Mouse (Mus musculus) heart, embryonic 10.5 days (tissue): Measurements from ENCODE around the gene Gm20388. TPM values are rescaled to one million over a fixed set of nuclear protein-coding genes. Genes with fewer than 3 reads are reported as not detected.
"Not testable (repeated sequence)": the region's sequence is repeated elsewhere in the genome, so short reads cannot be mapped to it uniquely, and the experiment has no call there.

Experiments
- DNase-seq: peaks from one replicate; pipeline ENCODE4 v3.0.0-alpha.2; 2017; ENCODE audit warnings: low spot score
- H3K27ac ChIP-seq: fragments of 300-500 bp; sonication (generic); 2 replicates; pipeline ENCODE4 v1.5.1; 2016; ENCODE audit warnings: mild to moderate bottlenecking
- H3K27me3 ChIP-seq: fragments of 300-500 bp; sonication (generic); 2 replicates; pipeline ENCODE4 v1.6.1; 2016; ENCODE audit warnings: mild to moderate bottlenecking; ENCODE audit not compliant: poor library complexity, insufficient read depth, severe bottlenecking
- H3K36me3 ChIP-seq: fragments of 300-500 bp; sonication (generic); 2 replicates; pipeline ENCODE4 v1.6.1; 2016; ENCODE audit warnings: mild to moderate bottlenecking, moderate library complexity
- H3K4me1 ChIP-seq: fragments of 300-500 bp; sonication (generic); 2 replicates; pipeline ENCODE4 v1.6.1; 2016; ENCODE audit warnings: mild to moderate bottlenecking
- H3K4me3 ChIP-seq: fragments of 300-500 bp; sonication (generic); 2 replicates; pipeline ENCODE4 v1.5.1; 2016; ENCODE audit warnings: mild to moderate bottlenecking, moderate library complexity
- H3K9me3 ChIP-seq: fragments of 300-500 bp; sonication (generic); 2 replicates; pipeline ENCODE4 v1.6.1; 2016; ENCODE audit warnings: mild to moderate bottlenecking, moderate library complexity
- WGBS: fragments of 180-500 bp; shearing (Covaris S2); methylation state at CpG from one replicate; pipeline ENCODE4 v1.1.7; 2016; 5-methylcytosine and 5-hydroxymethylcytosine counted together
- polyA plus RNA-seq: library from polyadenylated mRNA; unstranded; fragments of >200 nt; fragmentation: Nextera tagmentation; extraction: Ambion mirVana; gene quantifications from 2 replicates; pipeline ENCODE4 v1.2.1, GENCODE M21; 2016

Gm20388 gene
- polyA plus RNA-seq, 1 experiment from 2014 or later, result 4.5 TPM

DNA sequence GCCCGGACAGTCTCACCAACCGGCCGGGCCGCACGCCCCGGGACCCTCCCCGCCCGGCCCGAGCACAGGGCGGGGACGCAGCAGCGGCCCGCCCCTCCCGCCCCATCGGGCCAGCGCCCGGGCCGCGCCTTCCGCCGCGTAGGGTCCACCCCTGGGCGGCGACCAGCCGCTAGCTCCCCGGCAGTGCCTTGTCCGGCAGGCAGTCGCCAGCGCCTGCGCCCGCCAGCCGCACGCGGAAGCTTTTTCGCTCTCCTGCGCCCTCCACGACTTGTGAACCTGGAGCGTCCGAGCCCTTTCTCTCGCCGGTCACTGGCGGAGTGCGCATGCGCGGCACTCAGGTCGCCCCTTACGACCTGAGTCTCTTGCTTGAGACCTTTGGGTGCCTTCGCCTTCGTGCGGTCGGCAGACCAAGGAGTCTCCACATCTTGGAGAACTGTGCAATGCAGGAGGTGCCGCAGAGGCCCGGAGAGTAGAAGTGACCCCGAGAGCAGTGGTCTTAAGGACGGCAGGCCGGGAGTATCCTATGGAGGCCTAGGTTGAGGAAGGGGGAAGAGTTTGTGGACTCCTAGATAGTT is 4072.3 kb downstream of the Gm20388 start, which contains the start of gene Abcb10:
TSS of gene Abcb10 (minus strand) at position 297 of the 575 bp plus-strand sequence.
- Histone ChIP-seq H3K4me1 (peaks cover 47% of the 10 kb centered on the region), H3K9me3 (no peaks in the 10 kb centered on the region), H3K27ac (peak within 1 kb of the TSS; percentile 97), H3K27me3 (no peaks in the 10 kb centered on the region), H3K36me3 (no peaks in the 10 kb centered on the region), H3K4me3 (peak within 1 kb of the TSS; percentile 93)
- DNase-seq, result peak; percentile 97
- under 1% methylated on average over 56 of the region's 56 CpGs for WGBS

- WGBS, result 21% methylated on average over 6 of the region's 6 CpGs
- Histone ChIP-seq H3K27ac (peak overlapping the region; percentile 82), H3K9me3 (no peaks in the 10 kb centered on the region), H3K36me3 (peaks cover 2% of the 10 kb centered on the region; the same call in 1 of the 2 replicates), H3K4me1 (peaks cover 23% of the 10 kb centered on the region), H3K27me3 (no peaks in the 10 kb centered on the region), H3K4me3 (peak overlapping the region; percentile 30)
- DNase-seq, result peak; percentile 94
Observed at GRCm38 (mm10) chr8:123988605-123989038, 4078.0 kb downstream of the Gm20388 start.

DNA sequence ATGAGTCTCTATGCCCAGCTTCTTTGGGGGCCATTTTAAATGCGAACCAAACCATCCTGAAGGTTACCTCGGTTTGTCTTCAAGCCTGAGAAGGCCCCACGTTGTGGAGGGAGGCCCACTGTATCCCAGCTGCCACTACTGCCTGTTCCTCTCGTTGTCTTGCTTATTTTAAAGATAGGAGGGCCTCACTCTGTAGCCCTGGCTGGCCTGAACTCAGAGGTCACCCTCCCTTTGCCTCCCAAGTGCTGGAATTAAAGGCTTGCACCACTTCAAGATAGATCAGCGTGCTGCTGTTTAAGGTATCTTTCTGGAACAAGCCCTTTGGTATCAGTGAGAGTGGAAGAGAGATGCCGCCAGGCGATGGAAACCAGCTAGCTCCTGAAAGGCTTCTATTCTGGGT is 4078.5 kb downstream of the Gm20388 start:
- 13% methylated on average over 7 of the region's 7 CpGs for WGBS
- Histone ChIP-seq H3K27ac (peak overlapping the region; percentile 82), H3K36me3 (peaks cover 7% of the 10 kb centered on the region; the same call in 1 of the 2 replicates), H3K27me3 (no peaks in the 10 kb centered on the region), H3K9me3 (no peaks in the 10 kb centered on the region), H3K4me1 (peaks cover 23% of the 10 kb centered on the region), H3K4me3 (peak overlapping the region; percentile 30)
- peak; percentile 79 for DNase-seq

- WGBS, result 44% methylated on average over 13 of the region's 13 CpGs
- Histone ChIP-seq H3K36me3 (peaks cover 20% of the 10 kb centered on the region), H3K9me3 (no peaks in the 10 kb centered on the region), H3K4me3 (no peak overlapping the region), H3K27ac (peak overlapping the region; percentile 82; the same call in 1 of the 2 replicates), H3K27me3 (no peaks in the 10 kb centered on the region), H3K4me1 (peaks cover 23% of the 10 kb centered on the region)
- DNase-seq, result no peak
Observed at GRCm38 (mm10) chr8:123990277-123991049, 4079.8 kb downstream of the Gm20388 start.

DNA sequence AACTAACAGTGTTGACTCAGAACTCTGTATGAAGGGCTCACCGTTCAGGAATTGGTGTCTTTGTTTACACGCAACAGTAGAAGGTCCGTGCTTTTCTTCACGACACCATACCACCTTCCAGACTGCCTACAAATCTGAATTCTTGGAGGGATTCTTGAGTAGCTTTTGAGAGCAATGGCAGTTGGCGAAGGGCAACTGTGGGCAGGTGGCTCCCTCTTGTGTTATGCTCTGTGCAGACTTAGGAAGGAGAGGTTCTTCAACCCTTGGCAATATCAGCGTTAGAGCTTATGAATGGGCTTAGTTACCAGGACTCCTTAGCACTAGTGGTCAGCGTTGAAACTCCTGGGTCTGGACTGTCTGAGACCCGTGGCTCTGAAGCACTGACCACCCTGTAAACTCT is 4081.9 kb downstream of the Gm20388 start:
- H3K9me3 ChIP-seq, result no peaks in the 10 kb centered on the region

GRCm38 (mm10) chr8:123993597-123993996 is 4083.0 kb downstream of the Gm20388 start:
- 85% methylated on average over 5 of the region's 5 CpGs for WGBS
- H3K27me3 ChIP-seq, result no peaks in the 10 kb centered on the region
- no peak for DNase-seq
- peaks cover 22% of the 10 kb centered on the region for H3K4me1 ChIP-seq
- H3K4me3 ChIP-seq, result no peak overlapping the region
- no peak overlapping the region for H3K27ac ChIP-seq
- no peaks in the 10 kb centered on the region for H3K9me3 ChIP-seq
- peaks cover 45% of the 10 kb centered on the region for H3K36me3 ChIP-seq

More for the DNA sequence above, 4081.9 kb downstream of the Gm20388 start:
- no peaks in the 10 kb centered on the region for H3K27me3 ChIP-seq
- no peak overlapping the region for H3K27ac ChIP-seq
- peaks cover 23% of the 10 kb centered on the region for H3K4me1 ChIP-seq
- H3K36me3 ChIP-seq, result peaks cover 38% of the 10 kb centered on the region
- H3K4me3 ChIP-seq, result no peak overlapping the region
- 76% methylated on average over 8 of the region's 8 CpGs for WGBS
- no peak for DNase-seq

DNA sequence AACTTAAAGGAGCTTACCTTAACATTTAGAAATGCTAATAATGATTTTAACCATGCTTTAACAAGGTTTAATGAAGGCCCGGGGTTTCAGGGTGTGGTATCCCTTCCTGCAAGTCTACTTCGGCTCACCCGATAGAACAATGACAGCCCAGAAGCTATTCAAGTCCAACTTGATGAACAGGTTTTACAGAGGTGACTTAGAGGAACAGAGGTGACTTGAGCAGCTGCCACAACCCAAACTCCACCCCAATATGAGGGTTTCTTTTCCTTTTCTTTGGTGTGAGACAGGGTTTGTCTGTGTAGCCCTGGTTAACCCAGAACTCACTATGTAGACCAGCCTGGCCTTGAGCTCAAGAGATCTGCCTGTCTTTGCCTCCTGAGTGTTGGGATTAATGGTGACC is 4083.4 kb downstream of the Gm20388 start:
- H3K36me3 ChIP-seq, result peaks cover 49% of the 10 kb centered on the region
- H3K27ac ChIP-seq, result no peak overlapping the region
- no peak overlapping the region for H3K4me3 ChIP-seq
- no peaks in the 10 kb centered on the region for H3K9me3 ChIP-seq
- H3K27me3 ChIP-seq, result no peaks in the 10 kb centered on the region
- DNase-seq, result no peak
- WGBS, result 92% methylated on average over 3 of the region's 3 CpGs
- peaks cover 18% of the 10 kb centered on the region for H3K4me1 ChIP-seq

DNA sequence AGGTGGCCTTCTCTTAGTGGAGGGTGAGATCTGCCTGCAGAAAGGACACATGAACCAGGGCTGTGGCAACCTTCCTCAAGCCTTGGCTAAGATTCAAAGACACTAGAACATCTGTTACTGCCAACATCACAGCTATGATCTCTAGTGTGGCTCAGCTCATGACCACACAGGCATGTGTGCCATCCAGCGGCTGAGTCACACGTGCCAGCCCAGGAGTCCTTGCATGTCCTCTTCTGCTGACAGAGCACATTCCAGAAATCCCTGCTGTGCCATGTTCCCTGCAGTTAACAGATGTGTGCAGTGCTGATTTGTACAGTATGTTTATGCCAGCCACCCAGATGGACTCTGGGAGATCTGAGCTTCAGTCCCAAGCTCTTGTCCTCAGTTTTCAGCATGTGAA is 4088.9 kb downstream of the Gm20388 start:
- no peak for DNase-seq
- Histone ChIP-seq H3K27ac (no peak overlapping the region), H3K4me1 (no peaks in the 10 kb centered on the region), H3K36me3 (peaks cover 89% of the 10 kb centered on the region), H3K4me3 (no peak overlapping the region), H3K9me3 (no peaks in the 10 kb centered on the region), H3K27me3 (no peaks in the 10 kb centered on the region)
- 97% methylated on average over 2 of the region's 2 CpGs for WGBS

DNA sequence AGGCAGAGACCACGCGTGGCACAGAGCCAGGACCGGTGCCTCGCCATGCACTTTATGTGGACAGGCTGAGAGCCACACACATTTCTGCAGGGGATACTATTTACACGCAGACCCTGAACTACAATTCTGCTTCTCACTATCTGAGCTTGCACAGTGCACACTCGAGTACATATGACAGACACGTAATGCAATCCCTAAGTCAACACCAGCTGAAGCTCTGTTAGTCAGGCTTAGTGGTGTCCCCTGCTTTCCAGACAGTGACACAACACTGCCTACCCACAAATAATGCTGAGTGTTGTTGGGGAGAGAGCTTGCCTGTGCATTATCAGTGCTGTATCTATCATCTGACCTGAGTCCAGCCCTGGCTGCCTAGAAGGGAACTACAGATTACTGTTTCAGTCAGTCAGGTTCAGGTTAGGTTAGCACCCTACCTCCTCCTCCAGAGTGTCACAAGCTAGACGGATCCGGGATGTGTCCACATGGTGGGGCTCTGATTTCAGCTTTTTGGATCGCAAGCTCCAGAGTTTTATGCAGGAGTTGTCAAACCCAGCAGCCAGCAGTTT is 4092.0 kb downstream of the Gm20388 start:
- H3K27ac ChIP-seq, result no peak overlapping the region
- H3K4me1 ChIP-seq, result no peaks in the 10 kb centered on the region
- DNase-seq, result no peak
- H3K36me3 ChIP-seq, result peaks cover 92% of the 10 kb centered on the region
- WGBS, result 89% methylated on average over 10 of the region's 10 CpGs
- no peak overlapping the region for H3K4me3 ChIP-seq
- no peaks in the 10 kb centered on the region for H3K27me3 ChIP-seq
- H3K9me3 ChIP-seq, result no peaks in the 10 kb centered on the region

DNA sequence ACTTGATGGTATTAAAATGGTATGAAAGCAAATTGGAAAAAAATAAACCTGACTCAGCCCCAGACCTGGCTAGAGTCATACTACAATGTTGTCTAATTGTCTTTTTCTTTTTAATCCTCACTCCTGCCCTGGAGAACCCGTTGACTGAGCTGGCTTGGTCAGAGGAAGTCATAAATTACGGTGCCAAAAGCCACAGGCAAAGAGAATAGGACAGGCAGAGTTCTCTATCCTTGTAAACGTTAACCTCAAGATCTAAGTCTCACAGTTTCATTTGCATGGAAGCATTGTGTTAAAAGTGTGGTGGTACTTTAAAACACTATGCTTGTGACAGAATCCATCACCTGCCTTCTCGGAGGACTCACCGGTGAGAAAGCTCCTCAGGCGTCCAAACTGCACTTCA is 4097.2 kb downstream of the Gm20388 start:
- no peak overlapping the region for H3K4me3 ChIP-seq
- 92% methylated on average over 6 of the region's 6 CpGs for WGBS

DNA sequence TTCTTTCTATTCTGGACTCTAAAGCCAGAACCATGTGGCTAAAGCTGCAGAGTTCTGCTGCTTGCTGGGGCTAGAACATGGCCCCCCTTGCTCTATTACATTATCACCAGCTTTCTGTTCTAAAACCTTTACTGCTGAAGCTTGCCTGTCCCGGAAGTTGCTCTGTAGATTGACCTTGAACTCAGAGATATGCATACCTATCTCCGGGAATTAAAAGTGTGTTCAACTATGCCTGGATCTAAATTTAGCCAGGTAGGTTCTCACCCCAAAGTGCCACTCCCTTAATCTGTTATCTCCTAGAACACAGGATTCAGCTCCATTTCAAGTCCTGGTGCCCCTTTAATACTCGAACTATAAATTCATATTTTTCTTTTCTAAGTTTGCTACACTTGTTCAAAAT is 4100.9 kb downstream of the Gm20388 start:
- Histone ChIP-seq H3K4me1 (peaks cover 15% of the 10 kb centered on the region), H3K36me3 (peaks cover 35% of the 10 kb centered on the region), H3K27ac (no peak overlapping the region), H3K9me3 (no peaks in the 10 kb centered on the region), H3K4me3 (no peak overlapping the region), H3K27me3 (no peaks in the 10 kb centered on the region)
- DNase-seq, result no peak
- 43% methylated on average over 3 of the region's 3 CpGs for WGBS

More for the DNA sequence above, 4097.2 kb downstream of the Gm20388 start:
- no peaks in the 10 kb centered on the region for H3K9me3 ChIP-seq
- no peak overlapping the region for H3K27ac ChIP-seq
- peaks cover 10% of the 10 kb centered on the region for H3K4me1 ChIP-seq
- DNase-seq, result no peak
- H3K36me3 ChIP-seq, result peaks cover 72% of the 10 kb centered on the region
- H3K27me3 ChIP-seq, result no peaks in the 10 kb centered on the region

GRCm38 (mm10) chr8:124011989-124012586 is 4101.4 kb downstream of the Gm20388 start:
- Histone ChIP-seq H3K27ac (no peak overlapping the region), H3K4me3 (no peak overlapping the region), H3K4me1 (peaks cover 16% of the 10 kb centered on the region), H3K36me3 (peaks cover 30% of the 10 kb centered on the region), H3K9me3 (no peaks in the 10 kb centered on the region), H3K27me3 (no peaks in the 10 kb centered on the region)
- no peak for DNase-seq
- WGBS, result 95% methylated on average over 3 of the region's 3 CpGs

GRCm38 (mm10) chr8:124014299-124014698 is 4103.7 kb downstream of the Gm20388 start:
- peaks cover 11% of the 10 kb centered on the region for H3K36me3 ChIP-seq
- not testable (repeated sequence) for H3K27ac ChIP-seq, DNase-seq, H3K4me3 ChIP-seq, H3K9me3 ChIP-seq, H3K27me3 ChIP-seq
- peaks cover 34% of the 10 kb centered on the region for H3K4me1 ChIP-seq
- WGBS, result 91% methylated on average over 7 of the region's 7 CpGs
